Mouse (Mus musculus): ENCODE measurements around the gene Oaz1. TPM values are rescaled to one million over a fixed set of nuclear protein-coding genes. Genes with fewer than 3 reads are reported as not detected.

Oaz1 gene
- polyA plus RNA-seq, 1 experiment, result 980 TPM

DNA sequence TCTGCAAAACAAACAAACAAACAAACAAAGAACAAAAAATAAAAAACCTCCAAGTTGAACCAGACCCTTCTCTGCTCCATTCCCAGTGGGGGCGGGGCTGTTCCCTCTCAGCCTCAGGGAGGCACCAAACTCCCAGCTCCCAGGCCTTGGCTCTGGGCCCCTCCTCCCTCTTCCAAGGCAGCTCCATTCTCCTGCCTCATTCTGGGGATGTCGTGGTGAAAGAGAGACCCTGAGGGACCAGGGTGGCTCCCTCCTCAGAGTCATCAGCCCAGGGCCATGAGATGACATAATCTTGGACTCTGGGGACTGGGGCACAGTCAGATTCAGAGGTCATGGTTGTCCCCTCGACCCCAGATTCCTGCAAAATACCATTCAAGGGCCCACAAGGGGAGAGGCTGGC lies 50.1 kb downstream of the Oaz1 start:
- no peak for DNase-seq (ENCODE audit: low read depth, low spot score)
- WGBS, result 29% methylated on average over 3 of the region's 3 CpGs

Other genes starting within 250 kb of the Oaz1 start
- 12.6 and 12.8 TPM in 2 replicates for gene Klf16, start 249.3 kb upstream of the Oaz1 start, polyA plus RNA-seq (2012; rRNA removed)
- 214 and 233 TPM in 2 replicates for gene Abhd17a, start 236.3 kb upstream of the Oaz1 start, polyA plus RNA-seq (2012; rRNA removed)
- gene Scamp4, start 223.8 kb upstream of the Oaz1 start, polyA plus RNA-seq (2012; rRNA removed), result 129 and 145 TPM in 2 replicates
- gene Adat3, start 223.8 kb upstream of the Oaz1 start, polyA plus RNA-seq (2012; rRNA removed), result 11.8 and 14.6 TPM in 2 replicates
- gene Gm49322, start 220.6 kb upstream of the Oaz1 start, polyA plus RNA-seq (2012; rRNA removed), result 3.5 and 3.7 TPM in 2 replicates
- 184 and 212 TPM in 2 replicates for gene Csnk1g2, start 203.8 kb upstream of the Oaz1 start, polyA plus RNA-seq (2012; rRNA removed)
- 49.0 and 56.2 TPM in 2 replicates for gene Btbd2, start 169.6 kb upstream of the Oaz1 start, polyA plus RNA-seq (2012; rRNA removed)
- gene Mknk2, start 148.5 kb upstream of the Oaz1 start, polyA plus RNA-seq (2012; rRNA removed), result 112 and 121 TPM in 2 replicates
- 39.2 and 40.8 TPM in 2 replicates for gene Mob3a, start 124.7 kb upstream of the Oaz1 start, polyA plus RNA-seq (2012; rRNA removed)
- 22.8 and 30.0 TPM in 2 replicates for gene Izumo4, start 124.5 kb upstream of the Oaz1 start, polyA plus RNA-seq (2012; rRNA removed)
- 75.1 and 109 TPM in 2 replicates for gene Ap3d1, start 84.4 kb upstream of the Oaz1 start, polyA plus RNA-seq (2012; rRNA removed)
- gene Dot1l, start 71.5 kb upstream of the Oaz1 start, polyA plus RNA-seq (2012; rRNA removed), result 20.0 and 29.6 TPM in 2 replicates
- gene Sf3a2, start 28.5 kb upstream of the Oaz1 start, polyA plus RNA-seq (2012; rRNA removed), result 26.8 and 30.3 TPM in 2 replicates
- gene Plekhj1, start 28.0 kb upstream of the Oaz1 start, polyA plus RNA-seq (2012; rRNA removed), result 50.7 and 54.0 TPM in 2 replicates
- gene Amh, start 21.4 kb upstream of the Oaz1 start, polyA plus RNA-seq (2012; rRNA removed), result 0.63 and 0.96 TPM in 2 replicates
- not detected in 2 replicates for gene Jsrp1, start 13.2 kb upstream of the Oaz1 start, polyA plus RNA-seq (2012; rRNA removed)
- gene Lingo3, start 17.4 kb downstream of the Oaz1 start, polyA plus RNA-seq (2012; rRNA removed), result 0.04 and 0.05 TPM in 2 replicates
- gene Lsm7, start 28.6 kb downstream of the Oaz1 start, polyA plus RNA-seq (2012; rRNA removed), result 114 and 134 TPM in 2 replicates
- gene Sppl2b, start 28.6 kb downstream of the Oaz1 start, polyA plus RNA-seq (2012; rRNA removed), result 48.4 and 72.7 TPM in 2 replicates
- gene Tmprss9, start 45.2 kb downstream of the Oaz1 start, polyA plus RNA-seq (2012; rRNA removed), result 0.21 and 0.32 TPM in 2 replicates
- 199 and 214 TPM in 2 replicates for gene Timm13, start 74.3 kb downstream of the Oaz1 start, polyA plus RNA-seq (2012; rRNA removed)
- 26.1 and 34.1 TPM in 2 replicates for gene Lmnb2, start 91.6 kb downstream of the Oaz1 start, polyA plus RNA-seq (2012; rRNA removed)
- 18.3 and 23.8 TPM in 2 replicates for gene Gadd45b, start 103.4 kb downstream of the Oaz1 start, polyA plus RNA-seq (2012; rRNA removed)
- gene Gng7, start 188.3 kb downstream of the Oaz1 start, polyA plus RNA-seq (2012; rRNA removed), result 0.83 and 1.1 TPM in 2 replicates
- 0.22 and 0.36 TPM in 2 replicates for gene Diras1, start 199.0 kb downstream of the Oaz1 start, polyA plus RNA-seq (2012; rRNA removed)
- 26.3 and 26.5 TPM in 2 replicates for gene Slc39a3, start 210.8 kb downstream of the Oaz1 start, polyA plus RNA-seq (2012; rRNA removed)
- 143 and 164 TPM in 2 replicates for gene Sgta, start 233.5 kb downstream of the Oaz1 start, polyA plus RNA-seq (2012; rRNA removed)
- gene Thop1, start 243.4 kb downstream of the Oaz1 start, polyA plus RNA-seq (2012; rRNA removed), result 31.5 and 36.1 TPM in 2 replicates